Mouse (Mus musculus) intestine, embryonic 16.5 days (tissue): ENCODE measurements around the gene Prss36. TPM values are rescaled to one million over a fixed set of nuclear protein-coding genes. Genes with fewer than 3 reads are reported as not detected.

ENCODE experiments used
- ATAC-seq: fragments of 200-750 bp; cut with Nextera tagmentation; 2 replicates; pipeline ENCODE4 v1.8.0; 2017; ENCODE audit warnings: moderate TSS enrichment, moderate library complexity
- H3K27ac ChIP-seq: fragments of 300-500 bp; sonication (generic); 2 replicates; pipeline ENCODE4 v1.5.1; 2014; ENCODE audit warnings: mild to moderate bottlenecking, low read length
- H3K27me3 ChIP-seq: fragments of 300-500 bp; sonication (generic); replicated peaks from 2 replicates; pipeline ENCODE4 v1.6.1; 2014; ENCODE audit warnings: low read length, control low read depth, mixed read lengths; ENCODE audit not compliant: control insufficient read depth, insufficient read depth
- H3K36me3 ChIP-seq: fragments of 300-500 bp; sonication (generic); 2 replicates; pipeline ENCODE4 v1.6.1; 2014; ENCODE audit warnings: low read length, control low read depth; ENCODE audit not compliant: control insufficient read depth, insufficient read depth
- H3K4me1 ChIP-seq: fragments of 300-500 bp; sonication (generic); 2 replicates; pipeline ENCODE4 v1.6.1; 2014; ENCODE audit warnings: low read length, control low read depth, mixed read lengths; ENCODE audit not compliant: control insufficient read depth, insufficient read depth
- H3K4me2 ChIP-seq: fragments of 300-500 bp; sonication (generic); 2 replicates; pipeline ENCODE4 v1.6.1; 2014; ENCODE audit warnings: low read depth, low read length, control low read depth
- H3K4me3 ChIP-seq: fragments of 300-500 bp; sonication (generic); 2 replicates; pipeline ENCODE4 v1.5.1; 2014; ENCODE audit warnings: mild to moderate bottlenecking, low read length
- H3K9ac ChIP-seq: fragments of 300-500 bp; sonication (generic); 2 replicates; pipeline ENCODE4 v1.6.1; 2014; ENCODE audit warnings: low read depth, low read length
- H3K9me3 ChIP-seq: fragments of 300-500 bp; sonication (generic); 2 replicates; pipeline ENCODE4 v1.6.1; 2016; ENCODE audit warnings: low read length, control low read depth; ENCODE audit not compliant: control insufficient read depth
- WGBS: fragments of 180-500 bp; shearing (Covaris S2); extraction: QIAGEN DNeasy Blood & Tissue Kit; methylation state at CpG from one replicate; pipeline ENCODE4 v1.1.7; 2014; 5-methylcytosine and 5-hydroxymethylcytosine counted together
- polyA plus RNA-seq: library from polyadenylated mRNA; unstranded; fragments of >200 nt; fragmentation: Nextera tagmentation; extraction: Ambion mirVana; gene quantifications from 2 replicates; pipeline ENCODE4 v1.2.1, GENCODE M21; 2015

Gene Prss36
- polyA plus RNA-seq, 1 experiment from 2014 or later, result 9.6 TPM

GRCm38 (mm10) chr7:127915293-127915692, 31.2 kb downstream of the Prss36 start:
- H3K27ac ChIP-seq, result no peak overlapping the region
- H3K4me2 ChIP-seq, result no peak overlapping the region
- 88% methylated on average over 12 of the region's 12 CpGs for WGBS
- peaks cover 5% of the 10 kb centered on the region for H3K4me1 ChIP-seq
- no peak overlapping the region for H3K4me3 ChIP-seq
- H3K9ac ChIP-seq, result no peak overlapping the region
- no peak for ATAC-seq
- no peaks in the 10 kb centered on the region for H3K27me3 ChIP-seq
- no peaks in the 10 kb centered on the region; the same call in 1 of the 2 replicates for H3K36me3 ChIP-seq
- no peaks in the 10 kb centered on the region for H3K9me3 ChIP-seq

GRCm38 (mm10) chr7:127912938-127913337, 33.6 kb downstream of the Prss36 start:
- H3K9me3 ChIP-seq, result no peaks in the 10 kb centered on the region
- ATAC-seq, result no peak
- H3K27me3 ChIP-seq, result no peaks in the 10 kb centered on the region
- WGBS, result 11% methylated on average over 4 of the region's 4 CpGs
- peaks cover 10% of the 10 kb centered on the region for H3K4me1 ChIP-seq
- H3K9ac ChIP-seq, result peak overlapping the region; percentile 91
- H3K4me2 ChIP-seq, result peak overlapping the region; percentile 51
- H3K36me3 ChIP-seq, result peaks cover 11% of the 10 kb centered on the region
- H3K4me3 ChIP-seq, result peak overlapping the region; percentile 97
- H3K27ac ChIP-seq, result peak overlapping the region; percentile 89; the same call in 1 of the 2 replicates

- Histone ChIP-seq H3K9me3 (no peaks in the 10 kb centered on the region), H3K27me3 (no peaks in the 10 kb centered on the region), H3K4me3 (peak within 1 kb of the TSS; percentile 97), H3K4me1 (peaks cover 10% of the 10 kb centered on the region), H3K36me3 (peaks cover 15% of the 10 kb centered on the region), H3K4me2 (peak within 1 kb of the TSS; percentile 51), H3K9ac (peak within 1 kb of the TSS; percentile 91), H3K27ac (peak within 1 kb of the TSS; percentile 89)
- ATAC-seq, result peak; percentile 98
- 1% methylated on average over 40 of the region's 40 CpGs for WGBS
Measured at GRCm38 (mm10) chr7:127912190-127912871, 34.2 kb downstream of the Prss36 start, which contains the start of gene Kat8. Gene Kat8 (plus strand): TSS chr7:127912516.

DNA sequence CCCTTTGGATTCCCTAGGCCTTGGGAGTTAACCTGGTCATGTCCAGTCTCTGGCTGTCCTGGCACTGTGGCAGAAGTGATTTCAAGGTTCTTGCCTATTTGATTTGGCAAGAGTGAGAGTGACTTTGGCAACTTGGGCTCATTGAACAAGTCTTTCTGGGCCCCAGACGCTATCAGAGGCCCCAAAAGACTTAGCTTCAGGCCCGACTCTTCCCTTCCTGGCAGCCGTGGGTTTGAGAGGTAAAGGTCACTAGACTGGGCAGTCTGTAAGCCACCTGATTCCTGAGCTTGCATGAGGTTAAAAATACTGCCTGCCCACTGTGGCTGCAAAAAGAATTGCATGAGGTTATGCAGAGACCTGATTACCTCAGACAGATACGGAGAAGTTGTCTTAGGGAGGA, 37.9 kb downstream of the Prss36 start:
- WGBS, result 91% methylated on average over 4 of the region's 4 CpGs
- no peak for ATAC-seq
- H3K27me3 ChIP-seq, result no peaks in the 10 kb centered on the region
- no peak overlapping the region for H3K4me2 ChIP-seq
- no peaks in the 10 kb centered on the region for H3K9me3 ChIP-seq
- H3K27ac ChIP-seq, result no peak overlapping the region
- peaks cover 27% of the 10 kb centered on the region for H3K36me3 ChIP-seq
- H3K9ac ChIP-seq, result peak overlapping the region; percentile 32; the same call in 1 of the 2 replicates
- H3K4me1 ChIP-seq, result peaks cover 21% of the 10 kb centered on the region
- no peak overlapping the region for H3K4me3 ChIP-seq

- Histone ChIP-seq H3K9me3 (no peaks in the 10 kb centered on the region), H3K27ac (no peak overlapping the region), H3K4me3 (no peak overlapping the region), H3K36me3 (peaks cover 27% of the 10 kb centered on the region), H3K9ac (no peak overlapping the region), H3K4me1 (peaks cover 18% of the 10 kb centered on the region), H3K4me2 (no peak overlapping the region), H3K27me3 (no peaks in the 10 kb centered on the region)
- ATAC-seq, result no peak
- WGBS, result 94% methylated on average over 12 of the region's 12 CpGs
Measured at GRCm38 (mm10) chr7:127907939-127908338, 38.6 kb downstream of the Prss36 start.

DNA sequence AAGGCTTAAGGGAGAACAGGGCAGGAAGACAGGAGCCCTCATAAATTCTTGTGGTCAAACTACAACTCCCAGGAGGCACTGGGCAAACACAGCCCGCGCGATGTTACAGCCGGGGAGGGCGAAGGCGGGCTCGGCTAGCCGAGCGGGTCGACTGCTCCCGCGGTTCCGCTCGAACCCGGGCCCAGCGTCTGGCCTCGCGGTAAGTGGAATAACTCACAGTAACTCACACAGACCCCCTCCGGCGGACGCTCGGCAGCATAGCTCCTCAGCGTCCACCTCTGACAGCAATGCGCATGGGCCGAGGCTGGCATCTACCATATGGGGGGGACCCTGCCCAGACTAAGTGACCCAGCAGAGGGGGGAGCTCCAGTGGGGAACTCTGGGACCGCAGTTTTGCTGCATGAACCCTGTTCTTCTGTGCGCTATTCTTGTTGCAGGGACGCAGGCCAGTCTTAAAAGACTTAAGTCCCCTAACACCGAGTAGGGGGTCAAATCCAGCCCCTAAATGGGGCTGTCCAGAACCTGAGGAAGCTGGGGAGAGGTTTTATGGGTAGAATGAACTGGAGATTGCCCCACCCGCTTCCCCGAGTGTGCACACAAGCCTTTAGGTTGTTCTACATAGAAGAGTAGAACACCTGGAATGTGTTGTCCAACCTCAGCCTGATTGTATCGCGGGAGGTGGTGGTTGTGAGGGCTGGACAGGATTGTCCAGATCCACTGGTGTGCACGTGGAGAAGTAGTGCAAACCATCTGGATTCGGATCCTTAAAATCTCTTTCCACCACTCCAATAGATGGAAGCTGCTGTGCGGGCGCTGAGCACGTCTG, 42.3 kb downstream of the Prss36 start, which contains the start of gene Bckdk:
Gene Bckdk, plus strand, starts transcription at position 112 of the 826 bp plus-strand sequence.
- ATAC-seq, result peak; percentile 84
- Histone ChIP-seq H3K4me1 (peaks cover 20% of the 10 kb centered on the region), H3K27me3 (no peaks in the 10 kb centered on the region), H3K9ac (peak within 1 kb of the TSS; percentile 83), H3K9me3 (no peaks in the 10 kb centered on the region), H3K36me3 (peaks cover 27% of the 10 kb centered on the region), H3K4me2 (peak within 1 kb of the TSS; percentile 93), H3K4me3 (peak within 1 kb of the TSS; percentile 77), H3K27ac (peak within 1 kb of the TSS; percentile 77)
- WGBS, result 6% methylated on average over 38 of the region's 38 CpGs

GRCm38 (mm10) chr7:127901772-127902171, 44.8 kb downstream of the Prss36 start:
- H3K4me3 ChIP-seq, result no peak overlapping the region
- no peak overlapping the region for H3K9ac ChIP-seq
- peaks cover 7% of the 10 kb centered on the region; the same call in 1 of the 2 replicates for H3K36me3 ChIP-seq
- no peak overlapping the region for H3K27ac ChIP-seq
- 87% methylated on average over 2 of the region's 2 CpGs for WGBS
- no peak overlapping the region for H3K4me2 ChIP-seq
- H3K9me3 ChIP-seq, result no peaks in the 10 kb centered on the region
- peaks cover 15% of the 10 kb centered on the region for H3K4me1 ChIP-seq
- ATAC-seq, result no peak
- no peaks in the 10 kb centered on the region for H3K27me3 ChIP-seq

DNA sequence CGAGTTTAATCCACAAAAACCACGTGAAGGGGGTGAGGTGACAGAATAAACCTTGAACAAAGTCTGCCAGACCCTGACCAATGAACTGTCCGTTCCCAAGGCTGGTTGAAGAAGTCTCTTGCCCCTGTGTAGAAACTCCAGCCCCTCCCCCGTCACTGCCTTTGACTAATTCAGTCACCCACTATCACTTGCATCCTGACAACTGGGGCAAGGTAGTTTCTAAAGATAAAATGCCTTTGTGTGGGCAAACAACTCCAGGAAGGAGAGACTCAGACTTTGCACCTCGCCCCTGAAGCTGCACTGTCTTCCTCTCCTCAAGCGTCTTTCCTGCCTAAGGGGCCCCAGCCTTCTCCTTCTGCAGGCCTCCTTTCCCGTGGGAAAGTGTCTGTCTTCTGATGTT, 46.5 kb downstream of the Prss36 start:
- Histone ChIP-seq H3K27ac (peak overlapping the region; percentile 96), H3K9me3 (no peaks in the 10 kb centered on the region), H3K4me1 (peaks cover 8% of the 10 kb centered on the region), H3K27me3 (no peaks in the 10 kb centered on the region), H3K9ac (0 out of 2 replicates have a peak overlapping the region, but pooled peaks have one; percentile 35), H3K4me2 (peak overlapping the region; percentile 45; the same call in 1 of the 2 replicates), H3K4me3 (no peak overlapping the region; the same call in 1 of the 2 replicates), H3K36me3 (no peaks in the 10 kb centered on the region)
- WGBS, result 34% methylated on average over 7 of the region's 7 CpGs
- peak; percentile 47 for ATAC-seq
